22 mouse cellular contexts compared by ENCODE assay signal in genomic region chr19:21761676-21762075, GRCm38 (mm10). TPM values are rescaled to one million over a fixed set of nuclear protein-coding genes. Genes with fewer than 3 reads are reported as not detected.
DNase-seq lines count a peak whose midpoint lies in the region; ATAC-seq and TF ChIP-seq lines count a peak whose summit lies in the region.
"Had no signal": no experiment of that assay in that cellular context is flagged by ENCODE, and none has a peak within 500 bp of the region (broad histone marks: within the 10 kb centered on the region; RNA-seq: fewer than 3 reads in every experiment).

No protein-coding gene starts in this region.

- no peak for TF ChIP-seq POLR2A in limb, embryonic 14.5 days (IDR thresholded peaks at IDR 0.05; ENCODE audit: borderline replicate concordance, extremely low read depth, insufficient read depth, insufficient read length)

- H3K27ac ChIP-seq in limb, embryonic 14.5 days (replicated peaks; ENCODE audit: low read depth, low read length): 0 out of 2 replicates have a peak overlapping the region, but pooled peaks have one; percentile 19
- no peak overlapping the region for H3K27ac ChIP-seq in limb, embryonic 10.5 days

- peaks cover 3% of the 10 kb centered on the region; the same call in 1 of the 2 replicates for H3K4me1 ChIP-seq in limb, embryonic 14.5 days (ENCODE audit: control insufficient read depth, insufficient read depth, low read length)
- no peaks in the 10 kb centered on the region for H3K4me1 ChIP-seq in limb, embryonic 10.5 days

- no peaks in the 10 kb centered on the region for H3K36me3 ChIP-seq in limb, embryonic 14.5 days (ENCODE audit: control insufficient read depth, insufficient read depth, low read length)
- no peaks in the 10 kb centered on the region for H3K36me3 ChIP-seq in limb, embryonic 10.5 days
- H3K36me3 ChIP-seq: G1E had no signal

- H3K4me2 ChIP-seq in limb, embryonic 14.5 days (replicated peaks; ENCODE audit: low read depth, low read length, severe bottlenecking): no peak overlapping the region

- peak; percentile 11 for DNase-seq in cerebellum, adult 9-10 months
- DNase-seq in cerebellum, adult 11 months: no peak
- peak; percentile 49 to 58 for DNase-seq in cerebellum, postnatal 10 days
- no peak for DNase-seq in cerebellum, adult 11-12 months
- no peak for DNase-seq in limb, embryonic 14.5 days (ENCODE audit: low spot score)
- no peak for DNase-seq in limb, embryonic 10.5 days (ENCODE audit: low spot score)
- peak; percentile 33 for DNase-seq in fat pad, adult 2 months (ENCODE audit: extremely low read depth, low read depth, low spot score)
- DNase-seq: adrenal gland, adult 2 months; adrenal gland, adult 8-10 months; adrenal gland, postnatal 10 days; adrenal gland, postnatal 14 days; adrenal gland, postnatal 25 days; adrenal gland, postnatal 36 days; B cell, adult 2 months; cerebellum, adult 18-20 months; cerebellum, adult 2 months had no signal

- H3K9ac ChIP-seq in limb, embryonic 14.5 days (ENCODE audit: low read depth, low read length, severe bottlenecking): no peak overlapping the region

- H3K27me3 ChIP-seq in limb, embryonic 14.5 days (ENCODE audit: control insufficient read depth, insufficient read depth, low read length): no peaks in the 10 kb centered on the region
- no peaks in the 10 kb centered on the region for H3K27me3 ChIP-seq in limb, embryonic 10.5 days (ENCODE audit: low read depth, poor library complexity, severe bottlenecking)
- H3K27me3 ChIP-seq: CH12.LX had no signal

- ATAC-seq in limb, embryonic 14.5 days (ENCODE audit: low FRiP score, low read depth): no peak
- no peak for ATAC-seq in megakaryocyte progenitor cell, adult 5-6 weeks (replicated peaks; ENCODE audit: poor library complexity)
- ATAC-seq: activated CD4-positive, CD25-positive, alpha-beta regulatory T cell, adult 4 months; CD4-positive, CD25-positive, alpha-beta regulatory T cell, adult 4 months; Patski had no signal

- H3K4me3 ChIP-seq in limb, embryonic 14.5 days (replicated peaks; ENCODE audit: low read length): no peak overlapping the region
- no peak overlapping the region for H3K4me3 ChIP-seq in limb, embryonic 10.5 days

- H3K9me3 ChIP-seq in limb, embryonic 14.5 days (ENCODE audit: control insufficient read depth, low read length): no peaks in the 10 kb centered on the region
- no peaks in the 10 kb centered on the region for H3K9me3 ChIP-seq in limb, embryonic 10.5 days (replicated peaks)
- H3K9me3 ChIP-seq: G1E had no signal

RNA-seq across cellular contexts. Expression of gene Cemip2, which starts 16.5 kb away (rescaled TPM):
- 16.1 and 17.1 TPM in 2 replicates for polyA plus RNA-seq in limb, embryonic 14.5 days (2012; rRNA removed)
- polyA plus RNA-seq in limb, embryonic 14.5 days (2014; fragmentation: Nextera tagmentation; extraction: Ambion mirVana): 31.1 and 33.3 TPM in 2 replicates
- polyA plus RNA-seq in limb, embryonic 10.5 days (2016; fragmentation: Nextera tagmentation; extraction: Ambion mirVana): 39.3 and 51.7 TPM in 2 replicates
- total RNA-seq in megakaryocyte progenitor cell, adult 5-6 weeks (2015): 11.6 and 11.8 TPM in 2 replicates
- 21.6 and 21.7 TPM in 2 replicates for total RNA-seq in megakaryocyte progenitor cell, adult 5-6 weeks (2017)

Comparison
In these comparisons a context has a peak if more than half of its experiments do, and no peak if none do; other contexts are left out.
1. DNase-seq: peak in cerebellum, adult 9-10 months (single experiment), cerebellum, postnatal 10 days (2 of 2) and fat pad, adult 2 months (single experiment); none in cerebellum, adult 11 months (single experiment), cerebellum, adult 11-12 months (single experiment), limb, embryonic 14.5 days (single experiment) and limb, embryonic 10.5 days (single experiment).